Mouse (Mus musculus) cerebellum, adult 2 months (tissue): ENCODE results near the gene Spic. TPM values are rescaled to one million over a fixed set of nuclear protein-coding genes. Genes with fewer than 3 reads are reported as not detected.

Experiments
- DNase-seq, 2 experiments: peaks; one replicate each; pipeline ENCODE4 v3.0.0; 2021
- H3K27ac ChIP-seq: fragments of 200-500 bp; 2 replicates; pipeline ENCODE4 v1.5.1; 2012; ENCODE audit warnings: low read length, control low read depth, inconsistent platforms; ENCODE audit not compliant: insufficient read depth
- H3K27me3 ChIP-seq: fragments of 200-500 bp; 2 replicates; pipeline ENCODE4 v1.6.1; 2012; ENCODE audit warnings: inconsistent platforms, mild to moderate bottlenecking, low read length, moderate library complexity; ENCODE audit not compliant: control insufficient read depth, insufficient read depth
- H3K4me1 ChIP-seq: fragments of 200-500 bp; 2 replicates; pipeline ENCODE4 v1.6.1; 2011; ENCODE audit warnings: low read length; ENCODE audit not compliant: control insufficient read depth, insufficient read depth
- H3K4me3 ChIP-seq: fragments of 200-500 bp; replicated peaks from 2 replicates; pipeline ENCODE3; 2011; ENCODE audit warnings: mild to moderate bottlenecking, low read depth, low read length, control low read depth; ENCODE audit not compliant: insufficient read depth
- CTCF ChIP-seq: fragments of 200-500 bp; IDR thresholded peaks from 2 replicates; pipeline ENCODE4 v1.5.1; 2011; ENCODE audit warnings: low read depth, mild to moderate bottlenecking, control low read depth, low read length, moderate library complexity, borderline replicate concordance; ENCODE audit not compliant: insufficient read depth
- POLR2A ChIP-seq: fragments of 200-500 bp; IDR thresholded peaks from 2 replicates; pipeline ENCODE4 v1.6.1; 2011; ENCODE audit warnings: low read length, control low read depth, borderline replicate concordance; ENCODE audit not compliant: insufficient read depth
- whole genome bisulfite sequencing: fragments of 180-500 bp; shearing (Covaris S2); methylation state at CpG from one replicate; pipeline ENCODE4 v1.1.7; 2018; 5-methylcytosine and 5-hydroxymethylcytosine counted together
- polyA plus RNA-seq: library from polyadenylated mRNA; depleted of rRNA; stranded (reverse); fragments of >200 nt; gene quantifications from 2 replicates; pipeline ENCODE4 v1.2.3, GENCODE M21; 2012; rRNA removed

The Spic gene
- 0.05 TPM in 2 replicates for polyA plus RNA-seq

DNA sequence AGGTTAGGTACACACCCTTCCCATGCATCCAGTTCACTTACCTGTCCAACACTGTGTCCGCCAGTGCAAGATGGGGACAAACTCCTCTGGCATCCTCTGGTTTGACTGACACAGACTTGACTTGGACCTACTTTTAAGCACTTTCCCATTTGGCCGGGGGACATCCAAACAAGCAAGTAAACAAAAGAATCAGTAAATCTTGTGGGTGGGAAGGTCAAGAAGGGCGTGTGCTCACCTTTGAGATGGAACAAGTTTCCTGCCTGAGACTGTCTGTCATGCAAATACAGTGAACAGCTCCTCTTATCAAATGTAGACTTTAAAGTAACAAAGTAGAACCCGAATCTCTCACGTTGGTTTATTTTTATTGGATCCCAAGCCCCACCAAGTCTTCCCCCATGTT lies at the start of gene Spic:
Spic (minus strand) TSS at position 91 of the 400 bp plus-strand sequence.
- no peak for DNase-seq
- H3K27ac ChIP-seq, result no peak within 1 kb of the TSS
- no peak within 1 kb of the TSS for H3K4me3 ChIP-seq
- no peaks in the 10 kb centered on the region for H3K4me1 ChIP-seq
- H3K27me3 ChIP-seq, result no peaks in the 10 kb centered on the region
- WGBS, result 72% methylated on average over 5 of the region's 5 CpGs
- no peak for TF ChIP-seq CTCF
- no peak for TF ChIP-seq POLR2A

DNA sequence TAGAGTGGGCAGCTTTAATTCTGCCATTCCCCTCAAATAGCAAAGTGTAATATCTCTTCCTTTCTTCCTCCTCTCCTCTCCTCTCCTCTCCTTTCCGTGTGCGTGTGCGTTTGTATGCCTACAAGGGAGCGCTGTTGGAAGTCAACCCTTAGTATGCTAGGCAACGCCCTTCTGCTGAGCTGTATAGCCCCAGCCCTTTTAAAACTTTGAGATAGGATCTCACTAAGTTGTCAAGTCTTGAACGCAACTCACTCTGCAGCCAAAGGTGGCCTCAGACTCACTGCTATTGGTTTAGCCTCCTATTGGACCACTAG lies 47.5 kb upstream of the Spic start:
- TF ChIP-seq CTCF, result no peak
- no peak for TF ChIP-seq POLR2A
- 6% methylated on average over 6 of the region's 6 CpGs for WGBS
- Histone ChIP-seq H3K4me3 (peak overlapping the region; percentile 83), H3K27ac (no peak overlapping the region), H3K27me3 (no peaks in the 10 kb centered on the region), H3K4me1 (no peaks in the 10 kb centered on the region)
- no peak for DNase-seq

DNA sequence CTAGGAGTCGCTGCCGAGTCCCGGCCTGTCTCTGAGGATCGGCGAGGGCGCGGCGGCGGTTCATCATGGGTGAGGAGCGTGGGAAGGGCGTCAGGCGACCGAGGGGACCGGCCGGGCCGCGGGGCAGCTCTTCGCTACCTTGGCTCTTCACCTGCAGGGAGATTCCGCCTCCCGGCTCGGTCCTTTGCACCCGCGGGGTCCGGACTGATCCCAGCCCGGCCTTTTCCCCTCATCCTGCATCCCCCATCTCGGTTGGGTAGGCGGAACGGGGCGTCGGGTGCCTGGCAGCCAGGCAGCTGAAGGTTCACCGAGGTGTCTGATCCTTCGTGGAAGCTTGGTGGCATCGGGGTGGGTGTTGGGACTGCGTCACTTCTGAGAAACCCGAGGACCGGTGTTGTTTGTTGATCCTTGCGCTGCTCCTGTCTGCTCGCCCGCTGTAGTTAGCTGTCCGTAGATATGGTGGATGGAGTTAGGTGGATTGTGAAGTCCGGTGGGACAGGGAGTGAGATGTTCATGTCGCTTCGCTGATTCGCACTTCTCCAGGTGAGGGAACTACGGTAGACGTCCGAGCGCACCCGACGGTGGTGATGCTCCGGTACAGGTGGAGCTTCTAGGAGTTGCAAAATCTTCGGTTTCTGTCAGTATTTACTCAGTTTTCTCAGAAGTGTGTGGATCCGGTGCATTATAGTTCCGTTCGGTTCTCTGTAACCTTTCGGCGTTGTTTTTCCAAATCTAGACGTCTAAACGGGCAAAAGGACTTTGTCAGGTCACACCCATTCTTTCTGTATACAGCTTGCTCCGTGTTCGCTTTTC lies 46.9 kb upstream of the Spic start:
- no peak for DNase-seq
- H3K27ac ChIP-seq, result peak overlapping the region; percentile 60
- peak overlapping the region; percentile 83 for H3K4me3 ChIP-seq
- no peak for TF ChIP-seq POLR2A
- WGBS, result 1% methylated on average over 61 of the region's 61 CpGs
- H3K4me1 ChIP-seq, result no peaks in the 10 kb centered on the region
- no peaks in the 10 kb centered on the region for H3K27me3 ChIP-seq

DNA sequence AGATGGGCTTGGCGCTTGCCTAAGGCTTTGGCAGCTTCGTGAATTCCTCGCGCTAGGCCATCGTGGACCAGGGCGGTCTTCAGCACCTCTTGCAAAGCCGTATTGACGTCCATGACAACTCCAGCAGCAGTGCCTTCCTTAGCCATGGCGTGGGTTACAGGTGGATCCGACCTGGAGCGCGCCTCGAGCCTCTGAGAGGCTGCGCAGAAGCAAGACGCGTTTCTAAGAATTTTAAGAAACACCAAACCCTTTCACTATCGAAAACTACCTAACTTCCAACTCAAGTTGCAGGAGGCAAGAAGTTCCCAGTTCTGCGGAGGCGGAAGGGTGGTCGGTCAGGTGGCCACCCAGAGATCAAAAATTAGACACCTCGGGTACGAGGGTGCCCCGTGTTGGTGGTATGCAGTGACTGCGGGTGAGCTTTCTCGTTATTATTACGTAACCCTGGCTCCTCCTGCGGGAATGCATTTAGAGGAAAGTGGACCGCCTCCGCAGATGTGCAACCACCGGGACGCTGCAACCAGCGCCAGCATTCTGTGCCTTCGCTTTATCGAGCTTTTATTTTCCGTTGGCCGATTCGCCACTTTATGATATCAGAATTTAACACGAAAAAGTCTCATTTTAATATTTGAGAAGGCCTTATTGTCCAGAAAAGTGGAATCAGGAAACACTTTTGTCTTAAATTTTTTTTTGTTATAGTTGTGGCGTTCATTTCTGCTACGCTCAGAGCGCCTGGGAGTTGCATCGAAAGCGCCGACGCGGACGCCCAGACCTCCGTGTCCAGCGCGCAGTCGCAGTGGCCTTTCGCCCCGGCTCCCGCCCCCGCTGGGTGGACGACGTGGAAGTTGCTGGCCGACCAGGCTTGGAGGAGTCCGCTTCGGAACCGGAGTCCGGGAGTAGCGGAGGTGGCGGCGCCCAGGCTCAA lies 46.0 kb upstream of the Spic start, which contains the start of gene Arl1:
Arl1 (plus strand) TSS at position 288 of the 925 bp plus-strand sequence.
- Histone ChIP-seq H3K4me3 (peak within 1 kb of the TSS; percentile 83), H3K4me1 (no peaks in the 10 kb centered on the region), H3K27ac (peak within 1 kb of the TSS; percentile 76), H3K27me3 (no peaks in the 10 kb centered on the region)
- DNase-seq, result peak; percentile 93 to 95
- no peak for TF ChIP-seq CTCF
- TF ChIP-seq POLR2A, result peak; percentile 75; the same call in 1 of the 2 replicates
- WGBS, result under 1% methylated on average over 65 of the region's 65 CpGs

DNA sequence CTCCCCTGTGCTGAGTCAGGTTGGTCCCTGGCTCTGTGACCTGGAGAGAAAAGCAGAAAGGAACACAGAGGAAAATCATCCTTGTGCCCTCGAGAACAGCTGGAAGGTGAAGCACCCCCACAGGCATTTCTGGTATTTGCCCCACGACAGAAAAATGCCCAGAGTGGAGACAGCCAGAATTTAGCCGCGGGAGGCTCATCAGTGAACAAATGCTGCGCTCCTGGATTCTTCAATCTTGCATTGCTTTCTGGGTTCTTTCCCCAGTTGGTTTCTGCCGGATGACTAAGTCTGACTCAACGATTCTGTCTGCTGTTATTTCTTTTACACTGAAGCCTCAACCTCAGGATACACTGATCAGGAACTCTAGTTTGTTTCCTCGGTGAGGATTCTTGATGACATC lies 43.4 kb upstream of the Spic start:
- H3K27ac ChIP-seq, result no peak overlapping the region
- no peaks in the 10 kb centered on the region for H3K27me3 ChIP-seq
- no peaks in the 10 kb centered on the region for H3K4me1 ChIP-seq
- no peak overlapping the region for H3K4me3 ChIP-seq
- no peak for DNase-seq
- TF ChIP-seq POLR2A, result no peak
- no peak for TF ChIP-seq CTCF
- 71% methylated on average over 8 of the region's 8 CpGs for WGBS

DNA sequence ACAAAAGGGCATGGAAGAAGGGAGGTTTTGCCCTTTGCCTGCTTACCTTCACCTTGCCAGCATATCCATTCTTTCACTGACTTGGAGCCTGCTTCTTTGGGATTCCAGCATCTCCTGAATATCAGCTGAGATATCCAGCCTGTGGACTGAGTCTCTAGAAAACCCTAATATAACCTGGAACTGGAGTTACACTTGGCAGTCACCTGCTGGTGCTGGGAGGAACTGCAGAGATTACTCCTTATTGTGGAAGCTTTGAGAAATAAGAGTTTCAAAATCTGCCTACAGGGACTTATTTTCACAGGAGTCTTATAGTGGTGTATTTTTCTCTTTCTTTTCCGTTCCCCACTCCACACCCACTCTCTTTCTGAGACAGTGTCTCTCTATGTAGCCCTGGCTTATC lies 42.3 kb upstream of the Spic start:
- 52% methylated on average over 1 of the region's 1 CpGs for WGBS
- Histone ChIP-seq H3K4me3 (no peak overlapping the region), H3K4me1 (no peaks in the 10 kb centered on the region), H3K27me3 (no peaks in the 10 kb centered on the region), H3K27ac (no peak overlapping the region)
- no peak for DNase-seq
- peak; percentile 27; the same call in 1 of the 2 replicates for TF ChIP-seq CTCF
- TF ChIP-seq POLR2A, result no peak

DNA sequence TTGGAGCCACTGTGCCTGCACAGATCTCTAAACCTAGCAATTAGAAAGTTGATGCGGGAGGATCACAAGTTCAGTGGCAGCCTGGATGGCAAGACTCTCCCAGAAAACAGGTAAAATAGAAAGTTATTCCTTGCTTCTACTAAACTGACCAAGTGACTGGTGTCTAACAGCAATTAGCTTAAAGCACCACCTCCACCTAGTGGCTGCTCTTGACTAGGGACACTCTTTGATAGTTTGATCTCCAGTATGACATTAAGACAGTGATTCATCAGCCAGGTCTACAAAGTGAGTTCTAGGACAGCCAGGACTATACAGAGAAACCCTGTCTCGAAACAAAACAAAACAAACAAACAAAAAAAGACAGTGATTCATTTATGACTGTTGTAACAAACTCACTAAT lies 40.5 kb upstream of the Spic start:
- Histone ChIP-seq H3K27me3 (no peaks in the 10 kb centered on the region), H3K27ac (no peak overlapping the region), H3K4me1 (no peaks in the 10 kb centered on the region), H3K4me3 (no peak overlapping the region)
- WGBS, result 52% methylated on average over 2 of the region's 2 CpGs
- TF ChIP-seq POLR2A, result no peak
- no peak for TF ChIP-seq CTCF
- DNase-seq, result no peak

DNA sequence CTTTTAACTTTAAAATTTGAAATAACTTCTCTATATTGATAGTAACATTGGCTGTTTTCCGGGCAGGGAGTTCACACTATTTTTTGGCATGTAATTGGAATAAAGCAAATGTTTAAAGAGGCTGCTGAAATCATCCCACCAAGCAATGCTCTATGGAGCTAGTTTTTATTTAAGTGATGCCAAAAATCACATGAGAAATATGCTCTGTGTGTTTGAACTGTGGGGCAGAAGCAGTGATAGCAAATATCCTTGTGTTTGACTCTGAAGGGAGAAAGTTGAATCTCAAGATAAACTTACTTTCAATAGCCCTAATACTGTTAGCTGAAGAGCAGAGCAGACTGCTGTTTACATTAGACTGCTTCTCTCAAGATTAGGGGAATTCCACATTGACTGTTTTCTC lies 34.8 kb upstream of the Spic start:
- TF ChIP-seq POLR2A (no peak), CTCF (no peak)
- WGBS, result 67% methylated on average over 1 of the region's 1 CpGs

More for the DNA sequence above, 34.8 kb upstream of the Spic start:
- no peak for DNase-seq
- H3K27ac ChIP-seq, result no peak overlapping the region
- H3K4me1 ChIP-seq, result no peaks in the 10 kb centered on the region
- H3K4me3 ChIP-seq, result no peak overlapping the region
- H3K27me3 ChIP-seq, result no peaks in the 10 kb centered on the region; the same call in 1 of the 2 replicates
